Mouse (Mus musculus) liver, embryonic 14.5 days (tissue): ENCODE measurements around the gene Adgrb3.

Experiments used
- CTCF ChIP-seq: IDR thresholded peaks from 2 replicates; pipeline ENCODE4 v1.5.1; 2016; ENCODE audit warnings: antibody characterized with exemption, low read depth, control low read depth
- EP300 ChIP-seq: IDR thresholded peaks from 2 replicates; pipeline ENCODE4 v1.6.1; 2016; ENCODE audit warnings: antibody characterized with exemption, low read depth

DNA sequence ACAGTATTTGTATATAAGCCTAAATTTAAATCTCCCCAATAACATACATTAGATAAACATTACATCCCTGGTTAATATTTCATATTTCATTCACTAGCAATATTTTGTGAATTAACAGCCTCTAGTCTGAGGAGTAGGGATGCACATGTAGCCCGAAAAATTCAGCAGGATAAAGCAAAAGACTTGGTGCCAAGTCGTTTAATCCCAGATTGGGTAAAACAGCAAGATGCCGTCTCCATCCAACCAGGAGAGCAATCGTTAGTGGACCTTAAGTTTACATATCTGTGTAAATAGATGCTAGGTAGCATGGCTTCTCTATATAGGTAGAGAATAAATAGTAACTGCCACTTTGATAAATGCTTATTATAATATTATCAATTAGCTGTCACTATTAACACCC lies 52.0 kb downstream of the Adgrb3 start:
- no peak for TF ChIP-seq CTCF
- no peak for TF ChIP-seq EP300
